Mouse (Mus musculus) heart, adult 2 months (tissue): ENCODE measurements around the gene Rac2.

Experiments used
- CTCF ChIP-seq: fragments of 200-600 bp; IDR thresholded peaks from 2 replicates; pipeline ENCODE4 v1.8.1; 2022; ENCODE audit warnings: antibody characterized with exemption, mild to moderate bottlenecking, moderate library complexity
- EP300 ChIP-seq: fragments of 200-500 bp; IDR thresholded peaks from 2 replicates; pipeline ENCODE4 v1.6.1; 2011; ENCODE audit warnings: low read depth, low read length, control low read depth; ENCODE audit not compliant: insufficient read depth
- POLR2A ChIP-seq: fragments of 200-500 bp; IDR thresholded peaks from 2 replicates; pipeline ENCODE4 v1.6.1; 2011; ENCODE audit warnings: mild to moderate bottlenecking, low read depth, low read length, control low read depth; ENCODE audit not compliant: insufficient read depth

DNA sequence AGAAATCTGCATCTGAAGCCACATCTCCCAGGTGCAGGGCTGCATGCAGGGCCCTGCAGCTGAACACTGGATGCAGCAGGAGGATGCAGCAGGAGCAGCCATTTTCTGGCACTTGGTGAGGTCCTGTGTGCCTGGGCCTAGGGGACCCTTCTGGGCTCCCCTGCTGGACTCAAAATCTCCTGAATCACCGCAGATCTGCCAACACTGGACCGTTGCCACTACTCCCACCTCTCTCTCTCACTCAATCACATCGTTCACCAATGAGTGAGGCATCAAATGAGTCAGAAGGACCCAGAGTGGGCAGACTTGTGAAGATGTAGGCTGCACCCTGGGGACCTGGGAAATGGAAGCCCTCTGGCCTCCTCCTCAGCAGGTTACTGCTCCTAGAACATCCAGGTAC is 31.5 kb downstream of the Rac2 start:
- no peak for TF ChIP-seq CTCF
- no peak for TF ChIP-seq POLR2A
- no peak for TF ChIP-seq EP300
